Mouse (Mus musculus): ENCODE data around the gene Prss32. TPM values are rescaled to one million over a fixed set of nuclear protein-coding genes. Genes with fewer than 3 reads are reported as not detected.
A peak's percentile ranks its signal among the peaks of the same experiment; 100 is the strongest.

Gene Prss32
- polyA plus RNA-seq, 1 experiment from 2014 or later, result 0.12 TPM

GRCm38 (mm10) chr17:23819235-23819634 lies 24.4 kb upstream of the Prss32 start:
- Histone ChIP-seq H3K4me2 (replicated peaks) (no peak overlapping the region), H3K9ac (no peak overlapping the region), H3K9me3 (replicated peaks) (peaks cover 34% of the 10 kb centered on the region), H3K4me1 (0 out of 2 replicates have a peak, but pooled peaks cover 3% of the 10 kb centered on the region), H3K36me3 (peaks cover 98% of the 10 kb centered on the region), H3K27ac (replicated peaks) (no peak overlapping the region), H3K4me3 (replicated peaks) (no peak overlapping the region), H3K27me3 (no peaks in the 10 kb centered on the region)
- WGBS, result 98% methylated on average over 25 of the region's 25 CpGs
- no peak for ATAC-seq (ENCODE audit: insufficient number of reproducible peaks, low FRiP score, low TSS enrichment, low read depth)

GRCm38 (mm10) chr17:23820731-23821130 lies 22.9 kb upstream of the Prss32 start:
- no peak for ATAC-seq (ENCODE audit: insufficient number of reproducible peaks, low FRiP score, low TSS enrichment, low read depth)
- Histone ChIP-seq H3K27ac (replicated peaks) (no peak overlapping the region), H3K4me3 (replicated peaks) (no peak overlapping the region), H3K9me3 (replicated peaks) (peaks cover 31% of the 10 kb centered on the region), H3K4me2 (replicated peaks) (no peak overlapping the region), H3K27me3 (no peaks in the 10 kb centered on the region), H3K36me3 (peaks cover 98% of the 10 kb centered on the region), H3K4me1 (0 out of 2 replicates have a peak, but pooled peaks cover 9% of the 10 kb centered on the region), H3K9ac (no peak overlapping the region)
- WGBS, result 97% methylated on average over 5 of the region's 5 CpGs

- Histone ChIP-seq H3K9me3 (replicated peaks) (peaks cover 26% of the 10 kb centered on the region), H3K36me3 (peaks cover 95% of the 10 kb centered on the region), H3K4me2 (replicated peaks) (no peak overlapping the region), H3K27ac (replicated peaks) (no peak overlapping the region), H3K9ac (no peak overlapping the region), H3K4me1 (peaks cover 11% of the 10 kb centered on the region; the same call in 1 of the 2 replicates), H3K4me3 (replicated peaks) (no peak overlapping the region), H3K27me3 (no peaks in the 10 kb centered on the region)
- WGBS, result 65% methylated on average over 6 of the region's 6 CpGs
- no peak for ATAC-seq (ENCODE audit: insufficient number of reproducible peaks, low FRiP score, low TSS enrichment, low read depth)
These were observed 21.6 kb upstream of the Prss32 start for GRCm38 (mm10) chr17:23822094-23822493.

GRCm38 (mm10) chr17:23823018-23823417 lies 20.6 kb upstream of the Prss32 start:
- no peak overlapping the region for H3K9ac ChIP-seq
- H3K4me3 ChIP-seq (replicated peaks), result no peak overlapping the region
- H3K4me2 ChIP-seq (replicated peaks), result no peak overlapping the region
- H3K27ac ChIP-seq (replicated peaks), result no peak overlapping the region
- peaks cover 86% of the 10 kb centered on the region for H3K36me3 ChIP-seq
- no peak for ATAC-seq (ENCODE audit: insufficient number of reproducible peaks, low FRiP score, low TSS enrichment, low read depth)
- WGBS, result 75% methylated on average over 16 of the region's 16 CpGs
- peaks cover 17% of the 10 kb centered on the region for H3K4me1 ChIP-seq
- peaks cover 17% of the 10 kb centered on the region for H3K9me3 ChIP-seq (replicated peaks)
- H3K27me3 ChIP-seq, result no peaks in the 10 kb centered on the region

GRCm38 (mm10) chr17:23823614-23824013 lies 20.0 kb upstream of the Prss32 start:
- no peak for ATAC-seq (ENCODE audit: insufficient number of reproducible peaks, low FRiP score, low TSS enrichment, low read depth)
- Histone ChIP-seq H3K4me3 (replicated peaks) (no peak overlapping the region), H3K36me3 (peaks cover 80% of the 10 kb centered on the region)

GRCm38 (mm10) chr17:23825591-23825990 lies 18.1 kb upstream of the Prss32 start:
- no peak for ATAC-seq (ENCODE audit: insufficient number of reproducible peaks, low FRiP score, low TSS enrichment, low read depth)
- no peaks in the 10 kb centered on the region for H3K27me3 ChIP-seq
- no peak overlapping the region for H3K4me3 ChIP-seq (replicated peaks)
- H3K4me1 ChIP-seq, result peaks cover 17% of the 10 kb centered on the region
- H3K27ac ChIP-seq (replicated peaks), result no peak overlapping the region
- no peaks in the 10 kb centered on the region for H3K9me3 ChIP-seq (replicated peaks)
- WGBS, result 79% methylated on average over 4 of the region's 4 CpGs
- H3K36me3 ChIP-seq, result peaks cover 60% of the 10 kb centered on the region
- no peak overlapping the region for H3K9ac ChIP-seq
- H3K4me2 ChIP-seq (replicated peaks), result no peak overlapping the region

More at GRCm38 (mm10) chr17:23823614-23824013, 20.0 kb upstream of the Prss32 start:
- Histone ChIP-seq H3K27ac (replicated peaks) (no peak overlapping the region), H3K9me3 (replicated peaks) (peaks cover 11% of the 10 kb centered on the region), H3K9ac (no peak overlapping the region), H3K4me2 (replicated peaks) (no peak overlapping the region), H3K4me1 (peaks cover 17% of the 10 kb centered on the region), H3K27me3 (no peaks in the 10 kb centered on the region)
- WGBS, result 89% methylated on average over 12 of the region's 12 CpGs

- Histone ChIP-seq H3K36me3 (peaks cover 33% of the 10 kb centered on the region), H3K9me3 (replicated peaks) (no peaks in the 10 kb centered on the region), H3K9ac (peak overlapping the region; percentile 90), H3K4me1 (peaks cover 14% of the 10 kb centered on the region), H3K27me3 (peaks cover 17% of the 10 kb centered on the region; the same call in 1 of the 2 replicates), H3K4me3 (replicated peaks) (peak overlapping the region; percentile 88), H3K27ac (replicated peaks) (peak overlapping the region; percentile 96), H3K4me2 (replicated peaks) (peak overlapping the region; percentile 67)
- peak; percentile 71 for ATAC-seq (ENCODE audit: insufficient number of reproducible peaks, low FRiP score, low TSS enrichment, low read depth)
- WGBS, result under 1% methylated on average over 47 of the region's 47 CpGs
These were observed 15.2 kb upstream of the Prss32 start for GRCm38 (mm10) chr17:23828271-23829001.

GRCm38 (mm10) chr17:23829064-23829619 lies 14.5 kb upstream of the Prss32 start, which contains the start of gene Elob:
TSS of gene Elob (minus strand) at chr17:23829136.
- under 1% methylated on average over 28 of the region's 42 CpGs for WGBS
- peak within 1 kb of the TSS; percentile 90 for H3K9ac ChIP-seq
- H3K27ac ChIP-seq (replicated peaks), result peak within 1 kb of the TSS; percentile 96
- H3K9me3 ChIP-seq (replicated peaks), result no peaks in the 10 kb centered on the region
- H3K4me1 ChIP-seq, result peaks cover 14% of the 10 kb centered on the region
- peak; percentile 93 for ATAC-seq (ENCODE audit: insufficient number of reproducible peaks, low FRiP score, low TSS enrichment, low read depth)
- peak within 1 kb of the TSS; percentile 67 for H3K4me2 ChIP-seq (replicated peaks)
- peaks cover 26% of the 10 kb centered on the region for H3K36me3 ChIP-seq
- peak within 1 kb of the TSS; percentile 88 for H3K4me3 ChIP-seq (replicated peaks)
- peaks cover 17% of the 10 kb centered on the region; the same call in 1 of the 2 replicates for H3K27me3 ChIP-seq

GRCm38 (mm10) chr17:23831201-23831600 lies 12.5 kb upstream of the Prss32 start:
- Histone ChIP-seq H3K27me3 (peaks cover 17% of the 10 kb centered on the region; the same call in 1 of the 2 replicates), H3K4me3 (replicated peaks) (no peak overlapping the region)
- WGBS, result 96% methylated on average over 1 of the region's 1 CpGs

GRCm38 (mm10) chr17:23836006-23836575 lies 7.6 kb upstream of the Prss32 start, which contains the start of gene Prss33:
TSS of gene Prss33 (minus strand) at chr17:23836056.
- H3K4me3 ChIP-seq (replicated peaks), result no peak within 1 kb of the TSS
- H3K4me1 ChIP-seq, result no peaks in the 10 kb centered on the region
- no peak within 1 kb of the TSS for H3K4me2 ChIP-seq (replicated peaks)
- H3K36me3 ChIP-seq, result no peaks in the 10 kb centered on the region
- no peak within 1 kb of the TSS for H3K9ac ChIP-seq
- H3K27ac ChIP-seq (replicated peaks), result no peak within 1 kb of the TSS
- H3K27me3 ChIP-seq, result peaks cover 20% of the 10 kb centered on the region; the same call in 1 of the 2 replicates
- no peak for ATAC-seq (ENCODE audit: insufficient number of reproducible peaks, low FRiP score, low TSS enrichment, low read depth)
- 59% methylated on average over 8 of the region's 8 CpGs for WGBS
- H3K9me3 ChIP-seq (replicated peaks), result no peaks in the 10 kb centered on the region

More at GRCm38 (mm10) chr17:23831201-23831600, 12.5 kb upstream of the Prss32 start:
- no peak overlapping the region for H3K4me2 ChIP-seq (replicated peaks)
- H3K27ac ChIP-seq (replicated peaks), result no peak overlapping the region
- ATAC-seq (ENCODE audit: insufficient number of reproducible peaks, low FRiP score, low TSS enrichment, low read depth), result no peak
- no peak overlapping the region for H3K9ac ChIP-seq
- H3K4me1 ChIP-seq, result peaks cover 7% of the 10 kb centered on the region
- peaks cover 7% of the 10 kb centered on the region for H3K36me3 ChIP-seq
- no peaks in the 10 kb centered on the region for H3K9me3 ChIP-seq (replicated peaks)

GRCm38 (mm10) chr17:23841145-23841544 lies 2.5 kb upstream of the Prss32 start:
- ATAC-seq (ENCODE audit: insufficient number of reproducible peaks, low FRiP score, low TSS enrichment, low read depth), result no peak
- Histone ChIP-seq H3K27ac (replicated peaks) (no peak overlapping the region), H3K4me3 (replicated peaks) (no peak overlapping the region), H3K9me3 (replicated peaks) (no peaks in the 10 kb centered on the region), H3K4me2 (replicated peaks) (no peak overlapping the region), H3K9ac (no peak overlapping the region), H3K36me3 (no peaks in the 10 kb centered on the region), H3K4me1 (0 out of 2 replicates have a peak, but pooled peaks cover 5% of the 10 kb centered on the region), H3K27me3 (peaks cover 3% of the 10 kb centered on the region; the same call in 1 of the 2 replicates)
- WGBS, result 29% methylated on average over 4 of the region's 4 CpGs
